Mouse (Mus musculus) left cerebral cortex, postnatal 25 days (tissue): ENCODE data around the gene Scap. TPM values are rescaled to one million over a fixed set of nuclear protein-coding genes. Genes with fewer than 3 reads are reported as not detected.
"Not testable (repeated sequence)": the region's sequence is repeated elsewhere in the genome, so short reads cannot be mapped to it uniquely, and the experiment has no call there.

ENCODE experiments used
- DNase-seq, 2 experiments: peaks; one replicate each; pipeline ENCODE4 v3.0.0; 2022; ENCODE audit warnings: low spot score in 2 of 2, mixed read lengths in 1 of 2
- intact Hi-C: fragments of 180-260 bp; cut with DNase I; formaldehyde crosslinking; loops from one replicate; pipeline ENCODE4 v1.15.1; 2025
- total RNA-seq, 2 experiments: library from RNA; stranded (reverse); gene quantifications; 2 replicates each; pipeline ENCODE4 v1.2.3; 2021

Gene Scap
- total RNA-seq, 2 experiments from 2014 or later: 87.6 to 95.2 TPM

DNA sequence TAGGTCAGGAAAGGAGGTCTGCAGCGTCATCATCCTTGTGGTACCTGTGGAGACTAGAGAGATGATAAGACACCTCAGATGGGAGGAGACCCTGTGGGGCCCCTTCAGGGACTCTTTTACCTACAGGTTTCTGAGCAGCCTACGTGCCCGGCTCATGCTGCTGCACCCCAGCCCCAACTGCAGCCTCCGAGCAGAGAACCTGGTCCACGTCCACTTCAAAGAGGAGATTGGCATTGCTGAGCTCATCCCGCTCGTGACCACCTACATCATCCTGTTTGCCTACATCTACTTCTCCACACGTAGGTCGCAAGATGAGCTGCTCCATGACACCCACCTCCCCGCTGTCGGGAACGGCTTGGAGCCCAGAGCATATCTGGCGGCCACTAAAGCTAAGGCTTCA, 40.8 kb downstream of the Scap start:
- intact Hi-C loops: no loop called here
- no peak for DNase-seq

DNA sequence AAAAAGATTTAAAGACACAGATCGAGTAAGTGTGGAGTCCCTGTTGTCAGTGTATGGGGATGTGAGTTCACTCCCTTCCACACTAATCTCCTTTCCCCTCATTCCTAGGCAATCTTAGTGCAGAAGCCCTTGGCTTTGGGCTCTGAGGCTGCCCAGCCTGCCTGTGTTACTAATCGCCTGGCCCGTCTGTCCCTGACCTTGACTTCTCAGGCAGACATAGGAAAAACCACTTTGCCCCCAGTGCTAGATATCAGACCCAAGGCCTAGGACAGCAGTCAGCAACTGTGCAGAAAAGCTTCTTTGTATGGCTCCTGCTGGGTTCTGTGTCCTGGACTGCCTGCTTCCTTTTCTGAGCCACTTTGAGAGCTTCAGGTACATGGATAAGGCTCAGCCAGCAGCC, 42.6 kb downstream of the Scap start:
- intact Hi-C loops: no loop called here
- no peak for DNase-seq

- peak in 1 of 2 experiments; percentile 59 for DNase-seq
- intact Hi-C loops: not testable (repeated sequence)
These were observed 44.6 kb downstream of the Scap start for GRCm38 (mm10) chr9:110377655-110378054.

- intact Hi-C loops: no loop called here
These were observed 46.3 kb downstream of the Scap start for GRCm38 (mm10) chr9:110379361-110379760.

GRCm38 (mm10) chr9:110380662-110381061, 47.6 kb downstream of the Scap start:
- DNase-seq: no peak
- intact Hi-C loops: no loop called here

More at GRCm38 (mm10) chr9:110379361-110379760, 46.3 kb downstream of the Scap start:
- no peak for DNase-seq

GRCm38 (mm10) chr9:110381292-110381691, 48.2 kb downstream of the Scap start:
- DNase-seq: no peak
- intact Hi-C loops: no loop called here

- no peak for DNase-seq
- intact Hi-C loops: no loop called here
These were observed 51.4 kb downstream of the Scap start for GRCm38 (mm10) chr9:110384369-110384929.

DNA sequence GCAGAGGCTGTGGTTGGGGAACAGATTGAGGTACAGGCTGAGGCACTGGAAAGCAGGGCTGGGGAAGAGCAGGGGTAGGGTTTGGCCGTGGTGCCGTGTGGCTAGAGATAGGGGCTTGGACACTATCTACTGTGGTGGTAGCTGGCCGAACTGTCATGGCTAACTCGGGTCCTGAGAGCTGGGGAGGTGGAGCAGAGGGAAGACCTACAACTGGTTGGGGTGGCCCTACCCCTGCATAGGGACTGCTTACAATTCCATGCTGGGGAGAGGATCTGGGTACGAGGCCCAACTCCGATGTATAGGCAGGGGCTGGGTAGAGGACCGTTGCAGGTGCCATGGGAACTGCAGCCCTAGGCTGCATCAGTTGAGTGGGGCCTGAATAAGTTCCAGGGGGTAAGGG, 54.9 kb downstream of the Scap start:
- intact Hi-C loops: no loop called here
- DNase-seq: no peak

- DNase-seq: no peak
- intact Hi-C loops: no loop called here
These were observed 57.8 kb downstream of the Scap start for GRCm38 (mm10) chr9:110390843-110391242.

DNA sequence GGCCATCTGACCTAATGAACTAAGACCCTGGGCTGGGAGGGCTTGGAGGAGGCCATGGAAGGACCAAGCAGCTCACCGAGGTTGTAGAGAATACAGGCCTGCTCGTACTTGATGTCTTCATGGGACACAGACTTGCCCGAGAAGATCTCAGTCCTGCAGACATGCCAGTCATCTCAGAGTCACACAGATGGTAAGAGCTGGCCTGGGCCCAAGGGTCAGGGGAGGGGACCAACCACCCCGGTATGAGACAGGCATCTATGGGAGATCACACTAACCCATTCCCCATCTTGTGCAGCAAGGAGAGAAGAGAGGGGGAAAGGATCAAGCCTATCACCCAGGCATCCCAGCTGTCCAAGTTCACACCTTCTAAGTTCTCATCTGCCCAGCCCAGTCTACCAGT, 60.2 kb downstream of the Scap start:
- intact Hi-C loops: no loop called here

GRCm38 (mm10) chr9:110400650-110401049, 67.6 kb downstream of the Scap start:
- no peak for DNase-seq
- intact Hi-C loops: no loop called here

More for the DNA sequence above, 60.2 kb downstream of the Scap start:
- no peak for DNase-seq

GRCm38 (mm10) chr9:110402731-110403130, 69.6 kb downstream of the Scap start:
- intact Hi-C loops: no loop called here
- no peak for DNase-seq

DNA sequence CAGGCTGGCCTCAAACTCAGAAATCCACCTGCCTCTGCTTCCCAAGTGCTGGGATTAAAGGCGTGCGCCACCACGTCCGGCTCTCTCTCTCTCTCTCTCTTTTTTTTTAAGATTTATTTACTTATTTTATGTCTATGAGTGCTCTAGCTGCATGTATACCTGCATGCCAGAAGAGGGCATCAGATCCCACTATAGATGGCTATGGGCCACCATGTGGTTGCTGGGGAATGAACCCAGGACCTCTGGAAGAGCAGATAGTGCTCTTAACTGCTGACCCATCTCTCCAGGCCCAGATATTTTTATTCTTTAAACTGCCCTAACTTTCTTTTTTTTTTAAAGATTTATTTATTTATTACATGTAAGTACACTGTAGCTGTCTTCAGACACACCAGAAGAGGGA, 70.2 kb downstream of the Scap start:
- intact Hi-C loops, DNase-seq: not testable (repeated sequence)

DNA sequence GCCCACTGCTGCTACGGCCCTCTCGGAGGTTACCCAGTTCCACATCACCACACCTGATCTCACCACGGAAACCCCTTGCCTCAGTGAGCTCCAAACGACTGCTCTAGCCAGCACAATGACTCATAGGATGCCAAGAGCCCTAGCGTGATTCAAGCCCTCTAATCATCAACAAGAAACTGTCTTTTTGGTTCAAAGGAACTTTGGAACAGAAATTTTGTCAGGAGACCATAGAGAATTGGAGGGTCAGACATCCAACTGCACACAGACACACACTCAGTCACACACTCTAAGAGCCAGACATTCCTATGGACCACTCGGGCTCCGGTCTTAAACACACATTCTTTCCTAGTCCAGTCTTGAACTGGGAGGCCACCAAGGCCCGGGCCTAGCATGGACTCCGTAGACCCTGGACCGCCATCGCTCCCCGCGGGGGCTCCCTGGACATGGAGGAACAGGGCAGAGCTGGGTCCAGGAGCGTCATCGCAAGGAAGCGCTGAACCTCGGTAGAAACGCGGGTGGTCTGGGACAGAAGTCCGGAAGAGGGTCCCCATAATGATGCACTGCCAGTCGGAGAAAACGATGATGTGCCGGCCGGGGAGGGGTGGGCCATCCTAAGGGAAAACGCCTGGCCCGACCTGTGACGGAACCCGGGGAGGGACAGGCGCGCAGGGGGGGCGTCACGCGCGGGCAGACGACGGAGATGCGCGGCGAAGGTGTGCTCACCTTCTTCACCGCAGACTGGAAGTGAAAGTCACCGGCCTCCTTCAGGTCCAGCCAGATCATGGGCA, 74.4 kb downstream of the Scap start:
- peak in 1 of 2 experiments; percentile 25 for DNase-seq
- intact Hi-C loops: loop anchor here (1.0 kb wide), 1 partner anchor 126 kb away; no protein-coding TSS in a partner anchor

- peak; percentile 93 to 97 for DNase-seq
- intact Hi-C loops: loop anchor here (1.0 kb wide), 1 partner anchor 125 kb away; no protein-coding TSS in a partner anchor
These were observed 75.1 kb downstream of the Scap start, which contains the start of gene Ptpn23 for GRCm38 (mm10) chr9:110408099-110408773. Gene Ptpn23 (minus strand): TSS chr9:110408213.

- intact Hi-C loops: loop anchor here (2.0 to 5.0 kb wide), 3 partner anchors 66 to 461 kb away; partner anchors contain the start of genes Kif9 and Klhl18
- DNase-seq: peak; percentile 71 to 82
These were observed 78.1 kb downstream of the Scap start for GRCm38 (mm10) chr9:110410908-110411887.

DNA sequence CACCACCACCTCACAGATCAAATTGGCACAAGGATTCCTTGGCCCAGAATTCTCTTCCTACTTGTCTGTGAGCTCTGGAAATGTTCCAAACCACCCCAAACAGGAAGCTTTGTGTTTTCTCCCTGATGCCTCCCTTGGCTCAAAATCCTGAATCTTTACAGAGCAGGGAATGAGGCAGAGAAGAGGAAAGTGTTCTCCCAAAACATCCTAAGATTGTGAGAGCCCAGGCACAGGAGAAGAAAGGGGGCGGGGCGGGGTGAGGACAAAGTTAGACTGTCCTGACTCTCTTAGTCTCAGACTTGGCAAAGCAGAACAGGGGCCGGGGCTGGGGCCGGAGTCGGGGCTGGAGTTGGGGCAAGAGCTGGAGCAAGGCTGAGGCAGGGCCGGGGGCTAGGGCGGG, 79.8 kb downstream of the Scap start:
- intact Hi-C loops: loop anchor here (2.0 to 5.0 kb wide), 3 partner anchors 64 to 459 kb away; partner anchors contain the start of genes Kif9 and Klhl18
- DNase-seq: peak in 1 of 2 experiments; percentile 29

DNA sequence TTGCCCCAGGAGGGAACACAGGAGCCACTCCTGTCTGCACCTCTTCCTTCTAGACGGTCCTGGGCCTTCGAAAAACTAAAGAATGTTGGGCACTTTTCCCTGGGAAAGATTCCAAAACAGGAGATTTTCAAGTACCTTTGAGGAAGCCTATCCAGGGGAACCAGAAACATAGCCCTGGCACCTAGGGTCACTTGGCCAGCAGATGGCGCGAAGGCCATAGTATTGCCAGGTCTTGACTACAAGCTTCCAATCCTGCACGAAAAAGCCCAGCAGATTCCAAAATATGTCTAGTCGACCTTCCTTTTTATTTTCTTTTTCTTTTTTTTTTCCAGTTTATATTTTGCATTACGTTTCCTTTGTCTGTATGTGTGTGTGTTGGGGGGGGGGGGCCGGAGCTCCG, 80.7 kb downstream of the Scap start:
- DNase-seq: peak in 1 of 2 experiments; percentile 40
- intact Hi-C loops: loop anchor here (2.0 to 5.0 kb wide), 4 partner anchors 64 to 459 kb away; partner anchors contain the start of genes Kif9 and Klhl18

DNA sequence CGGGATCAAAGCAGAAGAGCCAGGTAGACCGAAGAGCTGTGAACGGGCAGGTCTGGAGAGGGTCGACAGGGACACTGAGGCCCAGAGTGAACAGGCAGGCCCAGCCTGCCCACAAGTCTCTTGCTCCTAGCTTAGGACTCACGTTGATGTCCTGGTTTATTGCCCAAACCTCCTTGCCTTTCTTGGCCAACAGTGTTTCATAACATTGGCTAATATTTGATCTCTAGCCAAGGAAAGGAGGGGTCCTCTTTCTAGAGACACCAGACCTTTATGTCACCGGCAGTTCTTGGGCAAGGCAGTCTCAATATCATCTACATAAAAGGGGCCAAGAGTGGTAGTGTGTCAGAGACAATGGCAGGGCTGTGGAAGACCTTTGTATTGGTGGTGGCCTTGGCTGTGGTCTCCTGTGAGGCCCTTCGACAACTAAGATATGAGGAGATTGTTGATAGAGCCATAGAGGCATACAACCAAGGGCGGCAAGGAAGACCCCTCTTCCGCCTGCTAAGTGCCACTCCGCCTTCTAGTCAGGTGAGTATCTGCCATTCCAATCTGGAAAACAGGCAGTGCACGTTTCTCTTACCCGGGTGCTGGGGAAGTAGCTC, 86.5 kb downstream of the Scap start, which contains the start of gene Ngp:
Ngp (plus strand) TSS at position 237 of the 602 bp plus-strand sequence.
- intact Hi-C loops: no loop called here
- no peak for DNase-seq
